Mouse (Mus musculus) heart, postnatal 14 days (tissue): ENCODE data around the gene Srbd1. TPM values are rescaled to one million over a fixed set of nuclear protein-coding genes. Genes with fewer than 3 reads are reported as not detected.
A peak's percentile ranks its signal among the peaks of the same experiment; 100 is the strongest.

ENCODE experiments used
- DNase-seq, 2 experiments: peaks; one replicate each; pipeline ENCODE4 v3.0.0; 2021 to 2022
- intact Hi-C: fragments of 180-260 bp; cut with DNase I; formaldehyde crosslinking; loops from one replicate; pipeline ENCODE4 v1.15.1; 2025
- long read RNA-seq, 2 experiments: library from polyadenylated mRNA; stranded (forward); transcript quantifications; one replicate each; pipeline ENCODE4 v2.0.0; 2021
- total RNA-seq, 2 experiments: library from RNA; stranded (reverse); gene quantifications; 2 replicates each; pipeline ENCODE4 v1.2.3; 2021

The Srbd1 gene
- total RNA-seq, result 10 to 100 TPM; 12.0 to 13.0 TPM
- long read RNA-seq, experiment 1, partial matches to known transcripts, result 0 of 5 reads
- long read RNA-seq, experiment 1, other reads (novel, unspliced or antisense), result 2 of 5 reads
- long read RNA-seq, experiment 2, partial matches to known transcripts, result 1 of 10 reads
- long read RNA-seq, experiment 2, other reads (novel, unspliced or antisense), result 6 of 10 reads

DNA sequence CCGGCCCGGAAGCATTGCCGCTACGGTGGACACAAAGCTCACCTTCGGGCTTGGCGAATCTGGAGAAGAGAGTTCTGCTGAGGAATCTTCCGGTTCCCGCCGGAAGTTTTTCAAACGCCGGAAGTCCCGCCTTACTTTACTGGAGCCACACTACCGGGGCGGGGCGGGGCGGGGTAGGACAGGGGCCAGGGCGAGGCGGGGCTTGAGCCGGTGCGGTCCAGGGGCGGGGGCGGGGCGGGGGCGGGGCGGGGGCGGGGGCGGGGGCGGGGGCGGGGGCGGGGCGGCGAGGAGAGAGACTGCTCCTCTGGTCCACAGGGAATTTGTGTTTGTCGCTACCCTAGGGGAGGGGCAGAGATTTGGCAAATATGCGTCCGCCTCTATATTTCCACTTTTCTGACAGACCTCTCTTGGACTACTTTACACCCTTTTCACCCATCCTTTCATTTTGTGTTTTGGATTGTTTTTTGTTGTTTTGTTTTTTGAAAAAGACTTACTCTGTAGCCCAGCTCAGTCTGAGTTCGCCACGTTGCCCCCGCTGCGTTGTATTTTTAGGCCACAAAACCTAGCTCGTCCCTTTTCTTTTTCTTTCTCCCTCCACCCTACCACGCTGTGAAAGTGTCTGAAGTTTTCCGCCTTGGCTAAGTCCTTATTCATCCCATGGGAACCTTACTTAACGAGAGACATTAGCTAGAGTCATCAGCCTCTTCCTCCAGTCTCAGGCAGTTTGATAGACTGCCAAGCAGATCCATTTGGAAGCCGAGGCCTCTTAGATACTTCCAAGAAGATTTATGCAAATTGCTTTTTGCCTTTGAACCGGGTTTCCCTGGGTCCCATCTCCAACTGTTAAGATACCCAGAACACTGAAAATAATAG lies at the start of gene Srbd1:
Srbd1 (minus strand) TSS at position 97 of the 873 bp plus-strand sequence.
- DNase-seq, result peak; percentile 93 to 94
- intact Hi-C loops, result loop anchor here (5.0 to 10.0 kb wide), 2 partner anchors 879 to 1122 kb away; partner anchors contain the start of genes Cript, Mcfd2 and Pigf

DNA sequence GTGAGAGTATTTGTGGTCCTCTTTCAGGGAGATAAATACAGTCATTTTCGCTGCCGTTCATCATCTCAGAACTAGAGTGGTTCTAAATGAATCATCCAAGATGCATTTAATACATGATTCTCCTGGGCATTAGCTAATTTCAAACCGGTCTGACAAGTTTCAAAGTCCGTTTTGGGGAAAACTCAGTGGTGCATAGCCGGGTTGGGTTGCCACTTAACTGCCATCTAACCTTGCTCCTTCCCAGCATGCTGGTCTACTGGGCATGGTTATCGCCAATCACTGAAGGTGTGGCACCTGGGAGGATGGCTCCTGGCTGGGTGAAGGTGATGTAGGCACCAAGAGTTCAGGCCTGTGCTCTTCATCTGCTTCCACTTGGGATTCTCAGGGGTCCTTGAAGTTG lies 49.0 kb upstream of the Srbd1 start:
- intact Hi-C loops, result no loop called here

DNA sequence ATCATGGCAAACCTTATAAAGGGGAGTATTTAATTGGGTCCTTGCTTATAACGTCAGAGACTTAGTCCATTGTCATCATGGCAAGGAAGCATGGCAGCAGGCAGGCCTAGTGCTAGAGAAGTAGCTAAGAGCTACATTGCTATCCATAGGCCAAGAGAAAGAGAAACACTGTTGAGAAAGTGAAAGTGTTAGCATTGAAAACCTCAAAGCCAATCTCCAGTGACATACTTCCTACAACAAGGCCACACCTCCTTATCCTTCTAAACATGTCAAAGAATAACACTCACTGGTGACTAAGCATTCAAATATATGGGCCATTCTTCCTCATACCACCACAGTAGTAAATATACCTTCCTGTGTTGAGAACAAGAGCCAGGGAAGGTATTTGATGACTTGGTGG lies 42.8 kb upstream of the Srbd1 start:
- DNase-seq, result no peak
- intact Hi-C loops, result no loop called here

More for the DNA sequence above, 49.0 kb upstream of the Srbd1 start:
- no peak for DNase-seq

DNA sequence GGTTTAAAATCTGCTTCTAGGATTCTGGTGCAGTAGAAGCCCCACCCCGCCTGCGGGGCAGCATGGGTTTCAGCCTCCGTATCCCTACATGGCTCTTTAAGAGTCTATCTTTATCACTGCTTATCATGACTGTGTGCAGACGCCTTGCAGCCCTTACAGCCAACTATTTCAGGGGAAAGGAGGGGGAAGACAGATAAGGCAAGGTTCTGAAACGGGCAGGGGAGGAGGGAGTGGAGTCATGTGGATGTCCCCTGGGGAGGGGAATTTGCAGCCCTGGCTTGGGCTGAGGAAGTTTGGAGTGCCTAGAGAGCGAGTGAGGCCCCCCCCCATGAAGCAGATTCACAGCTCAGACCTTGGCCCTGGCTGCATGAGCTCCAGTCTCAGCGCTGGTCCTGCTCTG lies 40.6 kb upstream of the Srbd1 start:
- intact Hi-C loops, result no loop called here

DNA sequence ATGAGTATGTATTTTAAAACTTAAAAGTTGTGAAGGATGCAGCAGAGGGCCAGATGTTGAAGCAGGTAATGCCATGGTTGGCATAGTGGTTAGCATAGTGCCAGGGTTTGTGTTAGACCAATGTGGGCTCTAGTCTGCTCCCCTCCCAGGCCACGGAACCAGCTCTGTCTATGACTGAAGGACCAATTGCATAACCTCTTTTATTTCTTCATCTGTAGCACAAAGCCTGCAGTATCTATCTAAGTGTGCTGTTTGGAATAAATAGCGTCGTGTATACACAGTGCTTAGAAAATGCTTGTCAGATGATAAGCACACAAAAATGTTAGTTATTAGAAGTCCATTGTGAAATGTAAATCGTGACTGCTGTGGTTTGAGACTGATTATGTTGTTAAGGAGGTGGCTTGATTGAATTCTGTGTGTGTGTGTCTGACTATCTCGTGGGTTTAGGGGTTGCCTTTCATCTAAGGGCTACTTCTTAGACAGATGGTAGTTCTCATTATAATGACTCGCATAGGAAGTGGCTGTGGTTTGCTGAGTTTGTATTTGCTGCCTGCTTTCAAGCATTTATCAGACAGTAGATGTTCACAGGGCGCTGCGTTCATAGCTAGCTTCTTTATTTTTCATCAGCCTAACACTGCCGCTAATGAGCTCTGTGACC lies 39.7 kb upstream of the Srbd1 start:
- intact Hi-C loops, result no loop called here
- DNase-seq, result no peak

More for the DNA sequence above, 40.6 kb upstream of the Srbd1 start:
- DNase-seq, result peak; percentile 53 to 58

DNA sequence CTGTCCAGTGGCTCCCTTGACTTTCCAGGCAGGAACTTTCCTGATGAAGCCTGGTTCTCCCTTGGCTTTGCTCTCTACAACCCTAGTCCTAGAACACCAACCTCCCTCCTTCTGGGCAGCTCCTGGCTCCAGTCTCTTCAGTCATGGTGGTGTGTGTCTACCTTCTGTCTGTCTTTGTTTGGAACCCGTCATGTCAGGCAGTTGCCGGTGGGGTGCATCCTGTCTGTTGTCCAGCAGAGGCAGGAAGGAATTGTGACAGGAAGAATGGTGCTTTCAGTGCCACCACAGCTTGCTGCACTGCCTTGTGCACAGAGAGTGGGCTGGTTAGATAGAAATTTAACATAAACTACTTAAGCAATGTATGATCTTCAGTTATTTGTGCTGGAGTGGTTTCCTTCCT lies 38.8 kb upstream of the Srbd1 start:
- intact Hi-C loops, result no loop called here
- no peak for DNase-seq

DNA sequence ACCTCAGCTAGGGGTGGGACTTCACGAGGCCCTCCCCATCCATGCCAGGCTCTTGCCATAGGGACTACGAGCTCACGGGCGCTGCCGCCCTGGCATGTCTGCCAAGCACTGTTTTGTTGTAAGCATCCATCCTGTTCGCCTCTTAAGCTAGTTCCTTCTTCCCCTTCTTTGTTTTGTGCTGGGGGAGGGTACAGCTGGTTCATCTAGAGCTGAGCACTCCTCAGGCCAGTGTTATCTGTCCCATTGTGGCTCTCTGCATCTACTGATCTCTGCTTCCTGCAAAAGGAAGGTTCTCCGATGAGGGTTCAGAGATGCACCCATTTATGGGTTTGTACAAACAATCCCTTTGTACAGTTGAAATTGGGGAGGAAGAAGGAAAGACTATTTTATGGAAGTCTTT lies 31.7 kb upstream of the Srbd1 start:
- intact Hi-C loops, result no loop called here
- no peak for DNase-seq

DNA sequence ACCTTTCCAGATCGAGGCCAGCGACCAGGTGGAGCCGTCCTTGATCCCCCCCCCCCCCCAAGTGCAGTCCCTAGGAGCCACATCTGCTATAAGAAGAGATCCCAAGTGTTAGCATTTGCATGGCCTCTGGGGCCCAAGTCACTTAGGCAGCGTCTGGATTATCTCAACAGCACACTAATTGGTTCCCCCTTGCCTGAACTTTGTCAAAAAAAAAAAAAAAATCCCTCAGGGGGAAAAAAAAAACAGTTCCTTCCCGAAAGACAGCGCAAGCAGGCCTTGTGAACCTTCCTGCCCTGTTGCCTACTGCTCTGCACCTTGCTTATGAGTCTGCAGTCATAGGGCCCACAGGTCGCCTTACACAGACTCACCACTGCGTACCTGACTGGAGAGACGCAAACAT lies 30.5 kb upstream of the Srbd1 start:
- no peak for DNase-seq
- intact Hi-C loops, result no loop called here

DNA sequence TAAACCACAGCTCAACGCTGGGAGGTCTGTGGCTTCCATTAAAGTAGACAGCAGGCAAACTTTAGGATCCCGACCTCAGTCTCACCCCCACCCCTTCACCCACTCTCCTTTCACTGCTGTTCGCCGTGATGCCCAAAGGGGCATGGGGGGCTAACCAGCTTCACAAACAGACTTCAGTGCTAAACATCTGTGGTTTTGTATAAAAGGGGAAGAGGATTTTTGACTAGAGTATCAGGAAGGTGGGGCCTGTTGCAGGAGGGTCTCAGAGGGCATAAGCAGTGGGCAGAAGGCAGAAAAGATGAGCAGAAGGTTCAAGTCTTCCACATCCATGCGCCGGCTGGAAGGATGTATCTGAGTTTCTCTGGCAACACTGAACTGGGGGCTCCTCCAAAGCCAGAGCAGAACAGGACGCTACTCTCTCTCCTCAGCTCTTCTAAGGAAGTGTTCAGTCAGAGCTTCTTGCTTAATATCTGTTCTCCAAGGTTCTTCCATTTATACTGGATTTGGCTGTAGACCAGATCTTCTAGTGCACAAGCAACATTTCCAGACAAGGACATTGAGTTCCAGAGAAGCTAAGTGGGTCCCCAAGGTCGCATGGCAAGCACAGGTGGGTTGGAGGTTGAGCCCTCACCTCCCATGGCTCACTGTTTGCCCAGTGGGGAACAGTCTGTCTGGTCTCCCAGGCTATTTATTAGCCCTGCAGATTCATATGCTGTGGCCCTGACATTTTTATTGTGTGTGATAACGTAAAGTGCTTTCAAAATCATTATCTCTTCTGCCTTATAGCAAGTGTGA lies 25.4 kb upstream of the Srbd1 start:
- DNase-seq, result no peak
- intact Hi-C loops, result no loop called here

DNA sequence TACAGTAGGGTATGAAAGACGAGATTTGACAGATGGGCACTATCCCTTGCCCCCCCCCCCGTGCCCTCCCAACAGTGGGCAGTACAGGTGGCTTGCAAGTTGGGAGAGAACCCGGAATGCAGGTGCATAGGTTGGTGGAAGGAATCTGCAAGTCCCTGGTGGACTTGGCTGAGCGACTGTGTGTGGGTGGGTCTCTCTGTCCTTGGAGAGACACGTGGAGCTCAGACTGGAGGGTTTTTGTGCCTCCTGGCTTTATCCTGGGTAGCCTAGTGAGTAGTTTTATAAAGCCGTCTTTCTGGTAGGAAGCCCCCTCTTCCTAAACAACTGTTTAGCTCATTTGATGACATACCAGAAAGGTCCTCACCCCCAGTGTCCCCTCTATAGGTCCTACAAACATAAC lies 24.1 kb upstream of the Srbd1 start:
- intact Hi-C loops, result loop anchor here (2.0 to 5.0 kb wide), 2 partner anchors 38 to 68 kb away; no protein-coding TSS in a partner anchor
- no peak for DNase-seq

DNA sequence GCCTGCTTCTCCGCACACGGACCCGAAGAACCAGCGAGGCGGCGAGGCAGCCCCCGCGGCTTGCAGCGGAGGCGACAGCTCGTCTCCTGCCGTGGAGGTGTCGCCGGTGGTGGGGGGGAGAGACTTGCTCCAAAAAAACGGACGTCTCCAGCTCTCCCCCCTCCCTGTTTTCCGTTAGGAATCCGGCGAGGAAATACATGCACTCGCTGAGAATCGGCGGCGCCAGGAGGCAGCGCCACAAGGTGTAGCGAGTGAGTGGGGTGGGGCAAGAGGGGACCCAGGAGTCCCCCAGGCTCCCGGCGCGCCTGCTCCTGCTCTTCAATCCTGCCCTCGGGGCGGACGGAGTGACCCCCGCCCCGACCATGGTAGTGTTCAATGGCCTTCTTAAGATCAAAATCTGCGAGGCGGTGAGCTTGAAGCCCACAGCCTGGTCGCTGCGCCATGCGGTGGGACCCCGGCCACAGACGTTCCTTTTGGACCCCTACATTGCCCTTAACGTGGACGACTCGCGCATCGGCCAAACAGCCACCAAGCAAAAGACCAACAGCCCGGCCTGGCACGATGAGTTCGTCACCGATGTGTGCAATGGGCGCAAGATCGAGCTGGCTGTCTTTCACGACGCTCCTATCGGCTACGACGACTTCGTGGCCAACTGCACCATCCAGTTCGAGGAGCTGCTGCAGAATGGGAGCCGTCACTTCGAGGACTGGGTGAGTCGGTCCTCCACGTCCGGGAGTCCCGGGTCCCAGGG lies 23.4 kb upstream of the Srbd1 start:
- DNase-seq, result peak; percentile 47 to 55
- intact Hi-C loops, result loop anchor here (2.0 to 5.0 kb wide), 2 partner anchors 39 to 68 kb away; no protein-coding TSS in a partner anchor

DNA sequence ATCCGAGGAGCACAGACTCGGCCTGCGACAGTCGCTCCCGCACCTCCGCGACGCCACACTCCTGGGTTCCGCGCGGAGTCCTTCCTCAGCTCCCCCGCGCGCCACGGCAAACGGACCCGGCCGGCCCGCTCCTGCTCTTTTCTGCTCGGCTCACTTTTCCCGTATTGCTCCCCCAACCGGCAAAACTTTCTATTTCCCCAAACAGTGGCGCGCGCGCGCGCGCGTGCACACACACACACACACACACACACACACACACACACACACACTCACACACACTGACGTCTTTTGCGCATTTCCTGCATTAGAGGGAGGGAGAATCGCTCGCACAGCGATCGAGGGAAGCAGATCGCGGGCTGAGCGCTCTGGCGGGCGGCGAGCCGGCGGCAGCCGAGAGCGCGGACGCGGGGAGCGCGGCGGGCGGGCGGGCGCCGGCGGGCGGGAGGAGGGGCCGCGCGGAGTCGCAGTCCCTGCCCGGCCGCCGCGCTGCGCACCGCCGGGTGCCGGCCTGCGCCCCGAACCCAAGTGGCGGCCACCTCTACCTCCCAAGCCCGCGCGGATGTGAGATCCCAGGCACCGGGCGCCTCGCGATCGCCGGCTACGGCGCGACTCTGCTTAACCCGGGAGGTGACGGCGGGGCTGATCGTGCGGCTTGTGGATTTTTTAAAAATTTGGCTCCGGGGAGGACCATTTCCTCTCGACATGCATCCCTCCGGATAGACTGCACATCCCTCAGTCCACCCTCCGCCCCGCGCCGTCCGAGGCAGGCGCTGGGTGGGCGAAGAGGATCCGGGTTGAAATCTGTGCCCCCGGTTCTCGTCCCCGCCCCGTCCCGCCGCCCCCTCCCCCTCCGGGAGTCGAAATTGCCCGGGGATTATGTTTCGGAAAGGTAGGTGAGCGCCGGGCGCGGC lies 22.6 kb upstream of the Srbd1 start, which contains the start of gene Prkce:
Prkce (plus strand) TSS at position 466 of the 911 bp plus-strand sequence.
- peak; percentile 86 to 88 for DNase-seq
- intact Hi-C loops, result loop anchor here (1.0 to 5.0 kb wide), 3 partner anchors 40 to 183 kb away; no protein-coding TSS in a partner anchor

DNA sequence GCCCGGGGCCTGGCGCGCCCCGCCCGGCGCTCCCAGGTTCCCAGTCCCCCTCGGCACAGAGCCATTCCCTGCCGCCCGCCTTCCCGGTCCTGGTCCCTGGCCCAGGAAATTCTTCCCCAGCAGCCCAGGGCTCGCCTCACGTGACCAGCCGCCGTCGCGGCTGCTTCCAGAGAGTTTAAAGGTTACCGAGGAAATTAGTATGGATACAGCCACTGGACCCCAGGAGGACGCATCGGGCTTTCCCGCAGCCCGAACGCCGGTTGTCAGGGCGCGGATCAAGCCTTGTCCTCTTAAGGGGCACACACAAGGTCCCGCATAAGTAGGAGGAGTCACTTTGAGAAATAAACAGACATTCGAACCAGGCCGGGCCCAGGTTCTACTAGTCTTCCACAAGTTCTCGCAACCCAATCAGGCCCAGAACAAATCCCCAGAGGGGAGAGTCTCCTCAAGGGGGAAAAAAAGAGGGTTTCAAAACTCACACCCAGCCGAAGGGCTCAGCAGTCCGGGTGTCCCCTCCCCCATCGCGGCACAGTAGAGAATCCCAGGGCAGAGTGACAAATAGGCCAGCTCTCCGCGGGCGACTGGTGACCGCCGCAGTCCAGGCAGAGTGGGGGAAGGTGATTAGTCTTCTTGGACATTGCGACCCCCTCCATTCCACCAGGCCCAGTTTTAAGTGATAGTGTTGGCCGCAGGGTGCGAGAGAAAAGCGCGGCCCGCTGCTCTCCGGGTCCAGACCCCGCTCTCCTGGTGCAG lies 21.8 kb upstream of the Srbd1 start:
- DNase-seq, result peak; percentile 92 to 93

DNA sequence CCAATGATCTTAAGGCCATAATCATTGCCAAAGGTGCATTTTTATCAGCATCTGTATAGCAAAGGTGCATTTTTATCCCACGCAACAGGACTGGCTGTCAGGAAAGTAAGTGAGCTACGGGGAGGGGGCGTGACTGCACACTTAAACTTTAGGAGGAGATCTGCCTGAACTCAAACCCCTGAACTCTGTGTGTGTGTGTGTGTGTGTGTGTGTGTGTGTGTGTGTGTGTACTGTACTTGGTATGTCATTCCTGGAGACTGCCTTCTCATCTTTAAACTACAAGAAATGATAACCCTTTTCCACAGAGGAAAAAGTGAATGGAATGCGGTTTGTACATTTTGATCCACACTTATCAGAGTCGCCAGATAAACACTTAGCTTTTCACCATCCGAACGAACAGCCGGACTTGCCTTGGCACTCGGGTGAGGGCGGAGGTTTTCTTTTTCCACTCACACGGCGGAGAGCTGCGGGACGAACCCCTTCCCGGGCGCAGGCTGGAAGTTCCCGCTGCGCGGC lies 21.1 kb upstream of the Srbd1 start:
- intact Hi-C loops, result loop anchor here (5.0 kb wide), 1 partner anchor 41 kb away; no protein-coding TSS in a partner anchor
- no peak for DNase-seq

More for the DNA sequence above, 21.8 kb upstream of the Srbd1 start:
- intact Hi-C loops, result loop anchor here (1.0 to 5.0 kb wide), 2 partner anchors 41 to 184 kb away; no protein-coding TSS in a partner anchor

DNA sequence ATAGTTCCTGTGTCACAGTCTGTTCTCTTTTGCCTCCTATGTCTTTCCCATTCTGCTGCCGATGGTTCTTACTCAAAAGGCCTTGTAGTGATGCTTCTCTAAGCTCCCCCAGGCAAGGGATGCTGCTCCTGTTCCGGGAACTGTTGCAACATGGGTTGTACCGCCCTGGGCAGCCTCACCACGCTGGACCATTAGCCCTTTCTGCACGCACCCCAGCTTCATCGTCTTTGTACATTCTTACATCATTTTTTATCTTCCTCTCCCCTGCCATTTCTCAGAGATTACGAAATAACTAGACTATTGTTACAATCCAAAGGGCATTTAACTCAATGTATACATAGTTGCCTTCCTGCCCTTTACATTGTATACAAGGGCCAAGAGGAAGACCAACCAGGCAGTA lies 19.4 kb upstream of the Srbd1 start:
- no peak for DNase-seq
- intact Hi-C loops, result no loop called here

DNA sequence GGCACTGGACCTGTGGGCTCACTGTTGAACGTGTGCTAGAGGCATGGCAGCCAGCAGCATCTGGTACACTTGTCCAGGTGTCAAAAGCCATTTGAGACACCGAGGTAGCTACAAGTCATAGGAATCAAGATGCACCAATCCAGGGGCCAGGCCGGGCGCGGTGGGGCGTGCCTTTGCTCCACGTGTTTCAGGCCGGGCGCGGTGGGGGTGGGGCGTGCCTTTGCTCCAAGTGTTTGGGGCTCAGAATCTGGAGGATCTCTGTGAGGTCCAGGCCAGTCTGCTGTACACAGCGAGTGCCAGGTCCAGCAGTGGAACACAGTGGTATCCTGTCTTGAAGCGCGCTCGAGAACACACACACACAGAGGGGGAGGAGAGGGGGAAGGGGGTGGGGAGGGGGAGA lies 17.7 kb upstream of the Srbd1 start:
- intact Hi-C loops, result loop anchor here (1.0 to 2.0 kb wide), 3 partner anchors 130 to 744 kb away; no protein-coding TSS in a partner anchor
- no peak for DNase-seq

DNA sequence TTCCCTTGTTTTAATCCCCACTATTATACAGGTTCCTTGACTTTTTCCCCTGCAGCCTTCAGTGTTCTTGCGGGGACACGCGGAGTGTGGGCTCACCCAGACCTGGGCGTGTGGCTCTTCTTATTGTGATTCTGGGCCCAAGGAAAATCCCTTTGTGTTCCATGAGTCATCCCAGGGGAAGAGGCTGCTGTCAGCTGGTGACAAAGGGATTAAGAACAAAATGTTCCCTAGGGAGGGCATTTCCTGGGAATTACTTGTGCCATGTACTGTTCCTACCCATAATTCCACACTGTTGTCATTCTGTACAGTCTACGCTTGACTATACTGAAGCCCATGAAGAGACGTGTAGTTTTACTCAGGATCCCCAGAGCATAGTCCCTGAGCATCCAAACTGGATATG lies 12.0 kb upstream of the Srbd1 start:
- intact Hi-C loops, result no loop called here

More for the DNA sequence above, 12.0 kb upstream of the Srbd1 start:
- DNase-seq, result no peak
